Mouse (Mus musculus) cerebellum, adult 11 months (tissue): ENCODE results near the gene Rab8a.
A peak's percentile ranks its signal among the peaks of the same experiment; 100 is the strongest.

Experiments used
- DNase-seq: peaks from one replicate; pipeline ENCODE4 v3.0.0; 2022

Rab8a gene

DNA sequence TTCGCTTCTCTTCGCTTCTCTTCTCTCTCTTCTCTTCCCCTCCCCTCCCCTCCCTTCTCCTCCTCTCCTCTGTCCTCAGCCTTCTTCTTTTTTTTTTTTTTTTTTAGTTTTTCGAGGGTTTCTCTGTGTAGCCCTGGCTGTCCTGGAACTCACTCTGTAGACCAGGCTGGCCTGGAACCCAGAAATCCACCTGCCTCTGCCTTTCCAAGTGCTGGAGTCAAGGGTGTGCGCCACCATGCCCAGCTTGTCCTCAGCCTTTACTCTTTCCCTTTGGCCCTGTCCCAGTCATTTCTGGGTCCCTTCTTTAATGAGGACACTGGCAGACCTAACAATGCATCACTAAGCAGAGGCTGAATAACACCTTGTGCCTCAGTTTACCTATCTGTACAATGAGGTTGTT, 52.5 kb downstream of the Rab8a start, which contains the start of gene Gm11034:
Gene Gm11034 (minus strand): TSS at position 101 of the 400 bp plus-strand sequence.
- no peak for DNase-seq

GRCm38 (mm10) chr8:72215060-72215459, 54.1 kb downstream of the Rab8a start:
- DNase-seq = no peak

DNA sequence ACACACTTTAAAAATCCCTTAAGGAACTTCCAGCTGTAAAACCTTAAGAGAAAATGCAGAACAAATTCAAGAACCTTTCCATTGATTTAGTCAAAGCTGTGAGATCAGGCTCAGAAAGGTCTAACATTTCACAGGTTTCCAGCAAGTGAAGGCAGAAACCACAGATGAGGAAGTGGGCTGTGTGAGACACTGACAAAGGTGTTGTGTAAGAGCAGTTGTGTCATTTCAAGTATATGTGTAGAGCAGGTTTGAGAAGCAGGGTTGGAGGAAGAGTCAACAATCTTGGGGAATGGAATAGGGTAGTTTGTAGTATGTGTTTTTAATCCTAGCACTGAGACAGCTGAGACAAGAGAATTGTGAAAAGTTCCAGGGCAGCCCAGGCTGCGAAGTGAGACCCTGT, 54.9 kb downstream of the Rab8a start:
- DNase-seq = no peak

DNA sequence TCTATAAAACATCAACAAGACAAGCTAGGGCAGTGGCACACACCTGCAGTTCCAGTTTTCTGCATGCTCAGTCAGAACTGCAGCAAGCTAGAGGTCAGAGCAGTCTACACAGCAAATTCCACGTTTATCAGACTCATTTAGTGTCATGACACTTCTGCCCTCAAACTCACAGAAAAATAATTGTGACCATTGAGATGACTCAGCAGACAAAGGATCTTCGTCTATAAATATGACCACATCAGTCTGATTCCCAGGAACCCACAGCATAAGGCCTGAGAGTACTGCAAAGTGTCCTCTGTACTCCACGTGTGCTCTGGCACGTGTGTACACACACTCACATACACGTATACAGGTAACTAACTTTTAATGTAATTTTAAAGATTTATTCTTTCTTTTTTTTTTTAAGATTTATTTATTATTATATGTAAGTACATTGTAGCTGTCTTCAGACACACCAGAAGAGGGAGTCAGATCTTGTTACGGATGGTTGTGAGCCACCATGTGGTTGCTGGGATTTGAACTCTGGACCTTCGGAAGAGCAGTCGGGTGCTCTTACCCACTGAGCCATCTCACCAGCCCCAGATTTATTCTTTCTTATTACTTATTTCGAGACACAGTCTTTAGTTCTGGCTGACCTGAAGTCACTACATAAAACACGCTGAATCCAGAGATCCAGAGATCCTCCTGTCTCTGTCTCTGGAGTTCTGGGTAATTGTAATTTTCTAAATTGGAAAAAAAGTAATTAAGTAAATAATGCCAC, 58.0 kb downstream of the Rab8a start:
- no peak for DNase-seq

- DNase-seq = peak; percentile 85
These were observed 58.8 kb downstream of the Rab8a start, which contains the start of gene Fam32a for GRCm38 (mm10) chr8:72219541-72220363. Gene Fam32a (plus strand): TSS chr8:72219730.

DNA sequence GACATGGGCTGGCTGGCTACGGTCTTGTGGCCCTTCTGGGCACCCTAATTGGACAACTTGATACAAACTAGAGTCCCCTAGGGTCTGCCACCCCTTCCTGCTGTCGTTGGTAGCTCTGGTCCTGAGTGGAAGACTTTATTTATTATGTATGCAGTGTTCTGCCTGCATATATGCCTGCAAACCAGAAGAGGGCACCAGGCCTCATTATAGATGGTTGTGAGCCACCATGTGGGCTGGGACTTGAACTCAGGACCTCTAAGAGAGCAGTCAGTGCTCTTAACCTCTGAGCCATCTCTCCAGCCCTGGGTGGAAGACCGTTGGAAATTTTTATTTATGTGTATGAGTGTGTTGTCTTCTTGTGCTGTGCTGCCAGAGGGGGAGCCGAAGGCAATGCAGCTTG, 59.8 kb downstream of the Rab8a start:
- no peak for DNase-seq

GRCm38 (mm10) chr8:72222656-72223055, 61.7 kb downstream of the Rab8a start:
- no peak for DNase-seq
